Comparison of ENCODE assay signal across 10 mouse cellular contexts in genomic region chr4:139312632-139313031, GRCm38 (mm10). TPM values are rescaled to one million over a fixed set of nuclear protein-coding genes. Genes with fewer than 3 reads are reported as not detected.
DNase-seq lines count a peak whose midpoint lies in the region; ATAC-seq and TF ChIP-seq lines count a peak whose summit lies in the region.
"Had no signal": no experiment of that assay in that cellular context is flagged by ENCODE, and none has a peak within 500 bp of the region (broad histone marks: within the 10 kb centered on the region; RNA-seq: fewer than 3 reads in every experiment).

No protein-coding gene starts in this region.

- no peak for ATAC-seq in kidney, embryonic 16.5 days (ENCODE audit: low FRiP score, low TSS enrichment)
- no peak for ATAC-seq in erythroblast, adult 5-6 weeks (replicated peaks; ENCODE audit: low FRiP score, poor library complexity, severe bottlenecking)

- H3K4me1 ChIP-seq in kidney, embryonic 16.5 days (ENCODE audit: insufficient read depth, low read length): peaks cover 19% of the 10 kb centered on the region; the same call in 1 of the 2 replicates
- H3K4me1 ChIP-seq in ES-Bruce4 (ENCODE audit: control insufficient read depth, insufficient read depth, low read length): no peaks in the 10 kb centered on the region
- peaks cover 9% of the 10 kb centered on the region for H3K4me1 ChIP-seq in cortical plate, adult 2 months (ENCODE audit: control insufficient read depth, insufficient read depth, low read length)
- peaks cover 9% of the 10 kb centered on the region for H3K4me1 ChIP-seq in lung, adult 2 months (ENCODE audit: control insufficient read depth, insufficient read depth, low read length)

- H3K9ac ChIP-seq in kidney, embryonic 16.5 days (replicated peaks; ENCODE audit: low read length): no peak overlapping the region
- no peak overlapping the region for H3K9ac ChIP-seq in ES-Bruce4 (ENCODE audit: low read depth, poor library complexity, severe bottlenecking)
- H3K9ac ChIP-seq: embryonic facial prominence, embryonic 15.5 days had no signal

- peaks cover 30% of the 10 kb centered on the region for H3K36me3 ChIP-seq in kidney, embryonic 16.5 days (ENCODE audit: insufficient read depth, low read length)
- 0 out of 2 replicates have a peak, but pooled peaks cover 2% of the 10 kb centered on the region for H3K36me3 ChIP-seq in ES-Bruce4 (ENCODE audit: control insufficient read depth, insufficient read depth, low read length, poor library complexity, severe bottlenecking)

- TF ChIP-seq EP300 in ES-Bruce4 (IDR thresholded peaks at IDR 0.05; ENCODE audit: insufficient read depth, low read depth, low read length): no peak

- H3K4me3 ChIP-seq in kidney, embryonic 16.5 days (ENCODE audit: low read length): no peak overlapping the region
- H3K4me3 ChIP-seq in ES-Bruce4 (ENCODE audit: low read depth, low read length): no peak overlapping the region
- H3K4me3 ChIP-seq in cortical plate, adult 2 months (ENCODE audit: insufficient read depth, low read length): no peak overlapping the region
- no peak overlapping the region for H3K4me3 ChIP-seq in lung, adult 2 months (replicated peaks; ENCODE audit: extremely low read depth, low read depth, low read length)

- no peak overlapping the region for H3K27ac ChIP-seq in kidney, embryonic 16.5 days (ENCODE audit: low read length)
- no peak overlapping the region for H3K27ac ChIP-seq in ES-Bruce4 (ENCODE audit: insufficient read depth, low read length)
- H3K27ac ChIP-seq in cortical plate, adult 2 months (ENCODE audit: insufficient read depth, low read length): no peak overlapping the region
- H3K27ac ChIP-seq: embryonic facial prominence, embryonic 15.5 days; lung, embryonic 15.5 days had no signal

- H3K9me3 ChIP-seq in kidney, embryonic 16.5 days (ENCODE audit: low read length): no peaks in the 10 kb centered on the region
- no peaks in the 10 kb centered on the region for H3K9me3 ChIP-seq in ES-Bruce4 (replicated peaks; ENCODE audit: control insufficient read depth, insufficient read depth, low read length, poor library complexity, severe bottlenecking)
- H3K9me3 ChIP-seq: embryonic facial prominence, embryonic 15.5 days; lung, embryonic 15.5 days had no signal

- no peak for TF ChIP-seq POLR2A in ES-Bruce4 (IDR thresholded peaks at IDR 0.05; ENCODE audit: insufficient read depth, low read length)
- no peak for TF ChIP-seq POLR2A in cortical plate, adult 2 months (IDR thresholded peaks at IDR 0.05; ENCODE audit: extremely low read depth, insufficient read depth, low read length)
- no peak for TF ChIP-seq POLR2A in lung, adult 2 months (IDR thresholded peaks at IDR 0.05; ENCODE audit: borderline replicate concordance, extremely low read depth, low read depth, low read length)

- H3K4me2 ChIP-seq in kidney, embryonic 16.5 days (replicated peaks; ENCODE audit: low read depth, low read length): no peak overlapping the region

- H3K27me3 ChIP-seq in kidney, embryonic 16.5 days (ENCODE audit: insufficient read depth, low read length): no peaks in the 10 kb centered on the region
- no peaks in the 10 kb centered on the region for H3K27me3 ChIP-seq in ES-Bruce4 (ENCODE audit: control insufficient read depth, insufficient read depth, low read length, poor library complexity, severe bottlenecking)
- H3K27me3 ChIP-seq: embryonic facial prominence, embryonic 15.5 days; lung, embryonic 15.5 days had no signal

- DNase-seq in kidney, adult 18-20 months: peak; percentile 52
- DNase-seq in lung, adult 2 months: no peak
- DNase-seq in ovary, postnatal 10 days (ENCODE audit: low spot score): no peak
- DNase-seq in frontal cortex, postnatal 14 days (ENCODE audit: low spot score in 2 of 2): no peak

- WGBS in kidney, embryonic 16.5 days: 66% methylated on average over 4 of the region's 4 CpGs
- WGBS in lung, adult 2 months: 65% methylated on average over 4 of the region's 4 CpGs

- TF ChIP-seq CTCF in ES-Bruce4 (IDR thresholded peaks at IDR 0.05; ENCODE audit: low read depth, low read length): peak; percentile 29
- peak; percentile 23; the same call in 1 of the 2 replicates for TF ChIP-seq CTCF in cortical plate, adult 2 months (IDR thresholded peaks at IDR 0.05; ENCODE audit: extremely low read depth, insufficient read depth, low read length)
- TF ChIP-seq CTCF in lung, adult 2 months (IDR thresholded peaks at IDR 0.05; ENCODE audit: insufficient read depth, low read length): peak; percentile 34; the same call in 1 of the 2 replicates

RNA-seq across cellular contexts. Expression of gene Akr7a5, which starts 2.1 kb away (rescaled TPM):
- polyA plus RNA-seq in kidney, embryonic 16.5 days (2015; fragmentation: Nextera tagmentation; extraction: Ambion mirVana): 201 and 210 TPM in 2 replicates
- polyA plus RNA-seq in ES-Bruce4 (2011; ENCODE audit: insufficient read depth, insufficient read length, low read depth, missing spikeins): 32.4 and 33.5 TPM in 2 replicates
- 16.8 and 17.5 TPM in 2 replicates for polyA plus RNA-seq in cortical plate, adult 2 months (2012; rRNA removed)
- 30.9 and 32.4 TPM in 2 replicates for polyA plus RNA-seq in lung, adult 2 months (2012; rRNA removed)
- 3.8 TPM in 1 of 2 replicates, not detected in the other for total RNA-seq in erythroblast, adult 5-6 weeks (2015; ENCODE audit: low replicate concordance)
- total RNA-seq in erythroblast, adult 5-6 weeks (2017; ENCODE audit: low replicate concordance): 0.43 and 0.70 TPM in 2 replicates

RNA-seq across cellular contexts. Expression of gene Pqlc2, which starts 2.1 kb away (rescaled TPM):
- polyA plus RNA-seq in kidney, embryonic 16.5 days (2015; fragmentation: Nextera tagmentation; extraction: Ambion mirVana): 16.9 and 17.6 TPM in 2 replicates
- polyA plus RNA-seq in ES-Bruce4 (2011; ENCODE audit: insufficient read depth, insufficient read length, low read depth, missing spikeins): 10.1 and 14.0 TPM in 2 replicates
- polyA plus RNA-seq in cortical plate, adult 2 months (2012; rRNA removed): 23.3 and 23.9 TPM in 2 replicates
- 28.1 and 34.0 TPM in 2 replicates for polyA plus RNA-seq in lung, adult 2 months (2012; rRNA removed)
- total RNA-seq in erythroblast, adult 5-6 weeks (2015; ENCODE audit: low replicate concordance): 1.5 TPM in 1 of 2 replicates, not detected in the other
- total RNA-seq in erythroblast, adult 5-6 weeks (2017; ENCODE audit: low replicate concordance): 3.5 TPM in 1 of 2 replicates, not detected in the other

RNA-seq across cellular contexts. Expression of gene Mrto4, which starts 39.7 kb away (rescaled TPM):
- polyA plus RNA-seq in kidney, embryonic 16.5 days (2015; fragmentation: Nextera tagmentation; extraction: Ambion mirVana): 122 and 123 TPM in 2 replicates
- 112 and 122 TPM in 2 replicates for polyA plus RNA-seq in ES-Bruce4 (2011; ENCODE audit: insufficient read depth, insufficient read length, low read depth, missing spikeins)
- 53.2 and 53.9 TPM in 2 replicates for polyA plus RNA-seq in cortical plate, adult 2 months (2012; rRNA removed)
- 12.4 and 17.9 TPM in 2 replicates for polyA plus RNA-seq in lung, adult 2 months (2012; rRNA removed)
- 27.6 and 29.2 TPM in 2 replicates for total RNA-seq in erythroblast, adult 5-6 weeks (2015; ENCODE audit: low replicate concordance)
- 11.8 and 14.5 TPM in 2 replicates for total RNA-seq in erythroblast, adult 5-6 weeks (2017; ENCODE audit: low replicate concordance)

RNA-seq across cellular contexts. Expression of gene Emc1, which starts 39.8 kb away (rescaled TPM):
- 27.6 and 32.7 TPM in 2 replicates for polyA plus RNA-seq in kidney, embryonic 16.5 days (2015; fragmentation: Nextera tagmentation; extraction: Ambion mirVana)
- 37.3 and 43.1 TPM in 2 replicates for polyA plus RNA-seq in ES-Bruce4 (2011; ENCODE audit: insufficient read depth, insufficient read length, low read depth, missing spikeins)
- 69.8 and 70.9 TPM in 2 replicates for polyA plus RNA-seq in cortical plate, adult 2 months (2012; rRNA removed)
- 38.3 and 42.7 TPM in 2 replicates for polyA plus RNA-seq in lung, adult 2 months (2012; rRNA removed)
- 3.3 and 8.2 TPM in 2 replicates for total RNA-seq in erythroblast, adult 5-6 weeks (2015; ENCODE audit: low replicate concordance)
- 14.8 and 26.1 TPM in 2 replicates for total RNA-seq in erythroblast, adult 5-6 weeks (2017; ENCODE audit: low replicate concordance)

RNA-seq across cellular contexts. Expression of gene Ubr4, which starts 39.8 kb away (rescaled TPM):
- polyA plus RNA-seq in kidney, embryonic 16.5 days (2015; fragmentation: Nextera tagmentation; extraction: Ambion mirVana): 72.2 and 73.6 TPM in 2 replicates
- 141 and 159 TPM in 2 replicates for polyA plus RNA-seq in ES-Bruce4 (2011; ENCODE audit: insufficient read depth, insufficient read length, low read depth, missing spikeins)
- polyA plus RNA-seq in cortical plate, adult 2 months (2012; rRNA removed): 183 and 188 TPM in 2 replicates
- 163 and 183 TPM in 2 replicates for polyA plus RNA-seq in lung, adult 2 months (2012; rRNA removed)
- total RNA-seq in erythroblast, adult 5-6 weeks (2015; ENCODE audit: low replicate concordance): 165 and 179 TPM in 2 replicates
- total RNA-seq in erythroblast, adult 5-6 weeks (2017; ENCODE audit: low replicate concordance): 158 and 168 TPM in 2 replicates
